Mouse (Mus musculus): ENCODE data around the gene Strada. TPM values are rescaled to one million over a fixed set of nuclear protein-coding genes. Genes with fewer than 3 reads are reported as not detected.

Strada gene
- polyA plus RNA-seq, 1 experiment from 2014 or later = 23.2 TPM

Other genes starting within 250 kb of the Strada start
- gene Cyb561, start 248.8 kb downstream of the Strada start, polyA plus RNA-seq (2015; fragmentation: Nextera tagmentation; extraction: Ambion mirVana) = 24.0 and 25.7 TPM in 2 replicates
- 1.0 and 1.8 TPM in 2 replicates for gene Ace, start 234.2 kb downstream of the Strada start, polyA plus RNA-seq (2015; fragmentation: Nextera tagmentation; extraction: Ambion mirVana)
- not detected in 2 replicates for gene Ace3, start 207.5 kb downstream of the Strada start, polyA plus RNA-seq (2015; fragmentation: Nextera tagmentation; extraction: Ambion mirVana)
- 0.24 and 0.26 TPM in 2 replicates for gene Kcnh6, start 194.0 kb downstream of the Strada start, polyA plus RNA-seq (2015; fragmentation: Nextera tagmentation; extraction: Ambion mirVana)
- 57.7 and 61.5 TPM in 2 replicates for gene Dcaf7, start 165.3 kb downstream of the Strada start, polyA plus RNA-seq (2015; fragmentation: Nextera tagmentation; extraction: Ambion mirVana)
- gene Taco1, start 136.1 kb downstream of the Strada start, polyA plus RNA-seq (2015; fragmentation: Nextera tagmentation; extraction: Ambion mirVana) = 8.3 and 10.1 TPM in 2 replicates
- gene Map3k3, start 117.6 kb downstream of the Strada start, polyA plus RNA-seq (2015; fragmentation: Nextera tagmentation; extraction: Ambion mirVana) = 21.6 and 27.2 TPM in 2 replicates
- gene Gm10840, start 41.3 kb downstream of the Strada start, polyA plus RNA-seq (2015; fragmentation: Nextera tagmentation; extraction: Ambion mirVana) = 0.84 TPM in 1 of 2 replicates, not detected in the other
- 202 and 221 TPM in 2 replicates for gene Limd2, start 41.3 kb downstream of the Strada start, polyA plus RNA-seq (2015; fragmentation: Nextera tagmentation; extraction: Ambion mirVana)
- gene Ccdc47, start 14.2 kb upstream of the Strada start, polyA plus RNA-seq (2015; fragmentation: Nextera tagmentation; extraction: Ambion mirVana) = 83.6 and 89.9 TPM in 2 replicates
- gene Ddx42, start 14.8 kb upstream of the Strada start, polyA plus RNA-seq (2015; fragmentation: Nextera tagmentation; extraction: Ambion mirVana) = 68.9 and 74.0 TPM in 2 replicates
- gene Ftsj3, start 53.9 kb upstream of the Strada start, polyA plus RNA-seq (2015; fragmentation: Nextera tagmentation; extraction: Ambion mirVana) = 50.8 and 52.7 TPM in 2 replicates
- gene Psmc5, start 54.0 kb upstream of the Strada start, polyA plus RNA-seq (2015; fragmentation: Nextera tagmentation; extraction: Ambion mirVana) = 276 and 309 TPM in 2 replicates
- gene Smarcd2, start 70.8 kb upstream of the Strada start, polyA plus RNA-seq (2015; fragmentation: Nextera tagmentation; extraction: Ambion mirVana) = 90.6 and 110 TPM in 2 replicates
- gene Tcam1, start 74.5 kb upstream of the Strada start, polyA plus RNA-seq (2015; fragmentation: Nextera tagmentation; extraction: Ambion mirVana) = 0.41 and 0.53 TPM in 2 replicates
- not detected in 2 replicates for gene Gh, start 99.7 kb upstream of the Strada start, polyA plus RNA-seq (2015; fragmentation: Nextera tagmentation; extraction: Ambion mirVana)
- gene Cd79b, start 112.6 kb upstream of the Strada start, polyA plus RNA-seq (2015; fragmentation: Nextera tagmentation; extraction: Ambion mirVana) = 2.9 and 3.7 TPM in 2 replicates
- 0.46 and 1.8 TPM in 2 replicates for gene Scn4a, start 151.1 kb upstream of the Strada start, polyA plus RNA-seq (2015; fragmentation: Nextera tagmentation; extraction: Ambion mirVana)
- 0.38 and 0.70 TPM in 2 replicates for gene Prr29, start 163.3 kb upstream of the Strada start, polyA plus RNA-seq (2015; fragmentation: Nextera tagmentation; extraction: Ambion mirVana)
- gene Icam2, start 185.9 kb upstream of the Strada start, polyA plus RNA-seq (2015; fragmentation: Nextera tagmentation; extraction: Ambion mirVana) = 39.1 and 46.1 TPM in 2 replicates

Measured in limb, embryonic 15.5 days (tissue).